Mouse (Mus musculus) stomach, embryonic 16.5 days (tissue): ENCODE measurements around the gene Sh2d4b. TPM values are rescaled to one million over a fixed set of nuclear protein-coding genes. Genes with fewer than 3 reads are reported as not detected.

Experiments used
- ATAC-seq: fragments of 200-750 bp; cut with Nextera tagmentation; 2 replicates; pipeline ENCODE4 v1.8.0; 2017; ENCODE audit warnings: moderate number of reproducible peaks, moderate TSS enrichment; ENCODE audit not compliant: insufficient read depth, low FRiP score
- H3K27ac ChIP-seq: fragments of 300-500 bp; sonication (generic); 2 replicates; pipeline ENCODE4 v1.5.1; 2014; ENCODE audit warnings: low read length
- H3K27me3 ChIP-seq: fragments of 300-500 bp; sonication (generic); 2 replicates; pipeline ENCODE4 v1.6.1; 2014; ENCODE audit warnings: low read length, control low read depth, mixed read lengths; ENCODE audit not compliant: control insufficient read depth, insufficient read depth
- H3K36me3 ChIP-seq: fragments of 300-500 bp; sonication (generic); 2 replicates; pipeline ENCODE4 v1.6.1; 2014; ENCODE audit warnings: low read length; ENCODE audit not compliant: control insufficient read depth, insufficient read depth
- H3K4me1 ChIP-seq: fragments of 300-500 bp; sonication (generic); 2 replicates; pipeline ENCODE4 v1.6.1; 2014; ENCODE audit warnings: low read length, control low read depth, mixed read lengths; ENCODE audit not compliant: control insufficient read depth, insufficient read depth
- H3K4me2 ChIP-seq: fragments of 300-500 bp; sonication (generic); 2 replicates; pipeline ENCODE4 v1.6.1; 2014; ENCODE audit warnings: low read depth, low read length, mixed read lengths
- H3K4me3 ChIP-seq: fragments of 300-500 bp; sonication (generic); replicated peaks from 2 replicates; pipeline ENCODE4 v1.5.1; 2014; ENCODE audit warnings: mild to moderate bottlenecking, low read length
- H3K9ac ChIP-seq: fragments of 300-500 bp; sonication (generic); 2 replicates; pipeline ENCODE4 v1.6.1; 2014; ENCODE audit warnings: low read length
- H3K9me3 ChIP-seq: fragments of 300-500 bp; sonication (generic); replicated peaks from 2 replicates; pipeline ENCODE4 v1.6.1; 2016; ENCODE audit warnings: low read length, control low read depth; ENCODE audit not compliant: control insufficient read depth
- WGBS: fragments of 180-500 bp; shearing (Covaris S2); extraction: QIAGEN DNeasy Blood & Tissue Kit; methylation state at CpG from one replicate; pipeline ENCODE4 v1.1.7; 2014; 5-methylcytosine and 5-hydroxymethylcytosine counted together
- polyA plus RNA-seq: library from polyadenylated mRNA; unstranded; fragments of >200 nt; fragmentation: Nextera tagmentation; extraction: Ambion mirVana; gene quantifications from 2 replicates; pipeline ENCODE4 v1.2.1, GENCODE M21; 2015

Sh2d4b gene
- polyA plus RNA-seq, 1 experiment from 2014 or later = 0.41 TPM

- H3K27ac ChIP-seq = no peak overlapping the region
- 72% methylated on average over 3 of the region's 3 CpGs for WGBS
- H3K27me3 ChIP-seq = no peaks in the 10 kb centered on the region
- no peak overlapping the region for H3K9ac ChIP-seq
- H3K36me3 ChIP-seq = no peaks in the 10 kb centered on the region
- ATAC-seq = 0 out of 2 replicates have a peak, but pooled peaks have one; percentile 35
- H3K4me2 ChIP-seq = no peak overlapping the region
- no peaks in the 10 kb centered on the region for H3K9me3 ChIP-seq
- H3K4me3 ChIP-seq = no peak overlapping the region
- H3K4me1 ChIP-seq = peaks cover 6% of the 10 kb centered on the region
Measured at GRCm38 (mm10) chr14:40897916-40898315, 4.8 kb upstream of the Sh2d4b start.

- 70% methylated on average over 8 of the region's 8 CpGs for WGBS
- Histone ChIP-seq H3K4me2 (no peak overlapping the region), H3K9me3 (no peaks in the 10 kb centered on the region), H3K27me3 (no peaks in the 10 kb centered on the region), H3K9ac (no peak overlapping the region), H3K36me3 (no peaks in the 10 kb centered on the region), H3K4me3 (no peak overlapping the region), H3K27ac (no peak overlapping the region), H3K4me1 (peaks cover 6% of the 10 kb centered on the region)
- ATAC-seq = no peak
Measured at GRCm38 (mm10) chr14:40895681-40896080, 2.6 kb upstream of the Sh2d4b start.

GRCm38 (mm10) chr14:40894576-40895247 is 1.6 kb upstream of the Sh2d4b start:
- Histone ChIP-seq H3K36me3 (no peaks in the 10 kb centered on the region), H3K9ac (0 out of 2 replicates have a peak overlapping the region, but pooled peaks have one; percentile 48), H3K9me3 (no peaks in the 10 kb centered on the region), H3K4me2 (peak overlapping the region; percentile 56), H3K27me3 (no peaks in the 10 kb centered on the region), H3K4me1 (peaks cover 6% of the 10 kb centered on the region), H3K4me3 (peak overlapping the region; percentile 27), H3K27ac (no peak overlapping the region)
- peak; percentile 79; the same call in 1 of the 2 replicates for ATAC-seq
- WGBS = 10% methylated on average over 23 of the region's 23 CpGs

- Histone ChIP-seq H3K36me3 (no peaks in the 10 kb centered on the region), H3K27me3 (no peaks in the 10 kb centered on the region), H3K4me3 (no peak overlapping the region), H3K9ac (no peak overlapping the region), H3K27ac (no peak overlapping the region), H3K9me3 (no peaks in the 10 kb centered on the region), H3K4me2 (no peak overlapping the region), H3K4me1 (peaks cover 6% of the 10 kb centered on the region)
- 63% methylated on average over 8 of the region's 8 CpGs for WGBS
- no peak for ATAC-seq
Measured at GRCm38 (mm10) chr14:40893884-40894283, 818 bp upstream of the Sh2d4b start.

GRCm38 (mm10) chr14:40892326-40892825 is 690 bp downstream of the Sh2d4b start:
- H3K4me3 ChIP-seq = no peak overlapping the region
- H3K9me3 ChIP-seq = no peaks in the 10 kb centered on the region
- H3K27me3 ChIP-seq = no peaks in the 10 kb centered on the region
- 83% methylated on average over 7 of the region's 7 CpGs for WGBS
- no peak overlapping the region for H3K27ac ChIP-seq
- no peaks in the 10 kb centered on the region for H3K36me3 ChIP-seq
- ATAC-seq = no peak
- peaks cover 6% of the 10 kb centered on the region for H3K4me1 ChIP-seq
- no peak overlapping the region for H3K9ac ChIP-seq
- H3K4me2 ChIP-seq = no peak overlapping the region

GRCm38 (mm10) chr14:40891506-40891905 is 1.6 kb downstream of the Sh2d4b start:
- Histone ChIP-seq H3K4me1 (peaks cover 6% of the 10 kb centered on the region), H3K27ac (no peak overlapping the region), H3K4me2 (no peak overlapping the region), H3K9me3 (no peaks in the 10 kb centered on the region), H3K9ac (no peak overlapping the region), H3K27me3 (no peaks in the 10 kb centered on the region), H3K36me3 (no peaks in the 10 kb centered on the region), H3K4me3 (no peak overlapping the region)
- ATAC-seq = no peak
- WGBS = 89% methylated on average over 4 of the region's 4 CpGs

- H3K27ac ChIP-seq = no peak overlapping the region
- H3K9me3 ChIP-seq = no peaks in the 10 kb centered on the region
- no peak overlapping the region for H3K4me3 ChIP-seq
- no peaks in the 10 kb centered on the region for H3K36me3 ChIP-seq
- H3K27me3 ChIP-seq = no peaks in the 10 kb centered on the region
- ATAC-seq = peak; percentile 55
- H3K4me1 ChIP-seq = peaks cover 4% of the 10 kb centered on the region
- no peak overlapping the region for H3K9ac ChIP-seq
- WGBS = 58% methylated on average over 4 of the region's 4 CpGs
- H3K4me2 ChIP-seq = no peak overlapping the region
Measured at GRCm38 (mm10) chr14:40889704-40890103, 3.4 kb downstream of the Sh2d4b start.

- Histone ChIP-seq H3K36me3 (no peaks in the 10 kb centered on the region), H3K9ac (no peak overlapping the region), H3K27me3 (no peaks in the 10 kb centered on the region), H3K9me3 (no peaks in the 10 kb centered on the region), H3K4me1 (no peaks in the 10 kb centered on the region), H3K4me2 (no peak overlapping the region), H3K4me3 (no peak overlapping the region), H3K27ac (no peak overlapping the region)
- 75% methylated on average over 2 of the region's 2 CpGs for WGBS
- ATAC-seq = peak; percentile 29; the same call in 1 of the 2 replicates
Measured at GRCm38 (mm10) chr14:40889181-40889580, 3.9 kb downstream of the Sh2d4b start.

GRCm38 (mm10) chr14:40886428-40887202 is 6.5 kb downstream of the Sh2d4b start:
- no peak overlapping the region for H3K27ac ChIP-seq
- 76% methylated on average over 6 of the region's 6 CpGs for WGBS
- ATAC-seq = no peak
- no peak overlapping the region for H3K9ac ChIP-seq
- H3K4me1 ChIP-seq = no peaks in the 10 kb centered on the region
- H3K4me3 ChIP-seq = no peak overlapping the region
- no peaks in the 10 kb centered on the region for H3K27me3 ChIP-seq
- no peaks in the 10 kb centered on the region for H3K9me3 ChIP-seq
- no peaks in the 10 kb centered on the region for H3K36me3 ChIP-seq
- H3K4me2 ChIP-seq = no peak overlapping the region
